Mouse (Mus musculus): ENCODE measurements at regions not wholly inside any gene's neighbourhood (a gene's known extent, or its start where the extent isn't known, plus 50 kb on each side); places are given as distances from the start of the nearest gene placed in this dataset.

DNA sequence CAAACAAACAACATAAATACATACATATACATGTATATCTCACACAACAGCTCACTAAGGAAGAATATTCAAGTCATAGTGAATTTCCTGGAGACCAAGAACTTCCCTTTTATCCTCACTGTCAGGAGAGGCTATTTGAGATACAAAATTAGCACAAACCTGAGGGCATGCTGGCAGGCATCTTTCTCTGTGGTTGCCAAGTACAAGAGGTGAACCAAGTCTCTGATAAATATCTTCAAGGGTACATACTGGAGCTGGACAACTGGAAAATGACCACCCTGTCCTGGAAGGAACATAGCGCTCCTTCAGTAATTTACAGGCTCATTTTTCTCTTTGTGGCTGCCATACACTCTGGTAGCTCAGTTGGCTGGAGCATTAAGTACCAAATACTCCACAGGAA, 56.8 kb upstream of the Ssr3 start:
- ATAC-seq (replicated peaks), result no peak
- Histone ChIP-seq H3K4me1 (no peaks in the 10 kb centered on the region), H3K4me3 (no peak overlapping the region), H3K4me2 (no peak overlapping the region), H3K9me3 (no peaks in the 10 kb centered on the region), H3K27ac (no peak overlapping the region), H3K36me3 (replicated peaks) (no peaks in the 10 kb centered on the region), H3K27me3 (replicated peaks) (no peaks in the 10 kb centered on the region), H3K9ac (no peak overlapping the region)
- WGBS, result 98% methylated on average over 1 of the region's 1 CpGs

DNA sequence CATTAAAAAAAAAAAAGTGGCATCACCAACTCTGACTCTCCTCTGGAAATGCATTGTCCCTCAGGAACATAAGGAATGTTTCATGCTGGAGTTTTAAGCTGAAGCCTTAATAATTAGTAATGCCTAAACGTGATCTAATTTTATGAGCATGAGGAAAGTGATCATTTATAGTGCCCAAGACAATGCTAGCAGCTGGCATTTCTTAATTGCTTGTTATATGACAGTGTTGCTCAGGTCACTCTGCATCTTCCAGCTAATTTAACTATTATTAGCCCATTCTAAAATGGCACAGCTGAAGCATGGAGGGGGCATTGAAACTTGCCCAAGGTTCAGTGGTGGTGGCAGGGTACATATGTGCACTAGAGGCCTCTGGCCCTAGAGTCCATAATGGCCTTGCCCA, 51.3 kb upstream of the Ssr3 start:
- Histone ChIP-seq H3K36me3 (replicated peaks) (no peaks in the 10 kb centered on the region), H3K4me1 (peaks cover 15% of the 10 kb centered on the region; the same call in 1 of the 2 replicates), H3K9me3 (no peaks in the 10 kb centered on the region), H3K4me2 (no peak overlapping the region), H3K27me3 (replicated peaks) (no peaks in the 10 kb centered on the region), H3K4me3 (no peak overlapping the region), H3K27ac (no peak overlapping the region), H3K9ac (no peak overlapping the region)
- no peak for ATAC-seq (replicated peaks)
- WGBS, result 60% methylated on average over 1 of the region's 1 CpGs

DNA sequence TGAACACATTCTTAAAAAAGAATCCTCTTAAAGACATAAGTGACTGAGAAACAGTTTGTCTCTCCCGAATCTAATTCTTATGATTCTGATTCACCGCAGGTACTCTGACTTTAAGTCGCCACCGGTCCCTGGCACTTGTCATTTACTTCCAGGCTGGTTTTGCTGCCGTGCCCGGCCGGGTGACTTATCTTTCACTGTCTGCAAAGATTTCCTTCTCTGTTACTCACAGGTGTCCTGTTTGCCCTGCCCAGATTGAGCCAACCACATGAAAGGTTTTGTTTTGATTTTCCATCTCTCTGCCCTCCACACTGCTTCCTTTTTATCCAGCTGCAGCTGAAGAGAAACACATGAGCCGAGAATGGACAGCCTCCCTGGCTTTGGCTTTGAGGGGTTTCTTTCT, 50.5 kb upstream of the Ssr3 start:
- ATAC-seq (replicated peaks), result no peak
- Histone ChIP-seq H3K36me3 (replicated peaks) (no peaks in the 10 kb centered on the region), H3K4me2 (no peak overlapping the region), H3K27ac (no peak overlapping the region), H3K27me3 (replicated peaks) (no peaks in the 10 kb centered on the region), H3K4me3 (no peak overlapping the region), H3K9me3 (no peaks in the 10 kb centered on the region), H3K9ac (no peak overlapping the region), H3K4me1 (peaks cover 15% of the 10 kb centered on the region; the same call in 1 of the 2 replicates)
- WGBS, result 66% methylated on average over 8 of the region's 8 CpGs

DNA sequence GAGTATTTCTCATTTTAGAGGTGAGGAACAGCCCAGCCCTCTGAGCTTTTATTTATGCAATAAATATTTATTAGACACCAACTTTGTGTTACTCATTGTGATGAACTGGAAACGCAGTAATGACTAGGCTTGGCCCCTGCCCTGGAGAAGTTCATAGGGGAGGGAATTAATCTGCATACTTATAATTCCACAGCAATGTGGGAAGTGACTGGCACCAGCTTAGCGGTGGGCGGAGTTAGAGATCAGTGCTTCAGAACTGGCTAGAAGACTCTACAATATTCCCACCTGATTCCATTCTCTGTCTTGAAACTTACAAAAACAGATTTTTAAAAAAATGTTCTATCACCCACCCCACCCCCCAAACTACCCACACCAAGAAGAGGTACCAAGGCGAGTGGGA, 49.8 kb upstream of the Ssr3 start:
- Histone ChIP-seq H3K9me3 (no peaks in the 10 kb centered on the region), H3K4me3 (no peak overlapping the region), H3K36me3 (replicated peaks) (no peaks in the 10 kb centered on the region), H3K27me3 (replicated peaks) (no peaks in the 10 kb centered on the region), H3K4me1 (peaks cover 15% of the 10 kb centered on the region; the same call in 1 of the 2 replicates), H3K4me2 (no peak overlapping the region), H3K27ac (peak overlapping the region; percentile 65; the same call in 1 of the 2 replicates), H3K9ac (no peak overlapping the region)
- 70% methylated on average over 4 of the region's 4 CpGs for WGBS
- ATAC-seq (replicated peaks), result no peak
